Mouse (Mus musculus) heart, adult 10 weeks (tissue): ENCODE measurements around the gene Slc27a3. TPM values are rescaled to one million over a fixed set of nuclear protein-coding genes. Genes with fewer than 3 reads are reported as not detected.

Source experiments
- polyA plus RNA-seq: library from polyadenylated mRNA; stranded (reverse); fragments of 350-450 nt; fragmentation: Illumina TruSeq; extraction: RNeasy Lipid Tissue Mini Kit (QIAGEN cat#74804); gene quantifications from one replicate; pipeline ENCODE4 v1.2.3, GENCODE M21; 2014; ENCODE audit warnings: low read depth, low replicate concordance

The Slc27a3 gene
- polyA plus RNA-seq: 1.0 TPM

GRCm38 (mm10) chr3:90389511-90390490, at the start of gene Slc27a3:
Gene Slc27a3, minus strand, starts transcription at chr3:90389938.

GRCm38 (mm10) chr3:90433381-90434020, 43.8 kb upstream of the Slc27a3 start, which contains the start of gene Ints3:
Gene Ints3, minus strand, starts transcription at chr3:90433622.

Other genes with a start within 250 kb of the Slc27a3 start
- gene Rps27, start 176.3 kb downstream of the Slc27a3 start, polyA plus RNA-seq: 1,935 TPM
- gene Rab13, start 176.2 kb downstream of the Slc27a3 start, polyA plus RNA-seq: 6.8 TPM
- gene Jtb, start 158.3 kb downstream of the Slc27a3 start, polyA plus RNA-seq: 71.9 TPM
- gene Creb3l4, start 146.4 kb downstream of the Slc27a3 start, polyA plus RNA-seq: not detected
- gene Slc39a1, start 141.8 kb downstream of the Slc27a3 start, polyA plus RNA-seq: 60.2 TPM
- gene Crtc2, start 135.8 kb downstream of the Slc27a3 start, polyA plus RNA-seq: 19.2 TPM
- 33.2 TPM for gene Dennd4b, start 124.8 kb downstream of the Slc27a3 start, polyA plus RNA-seq
- gene Gatad2b, start 96.8 kb downstream of the Slc27a3 start, polyA plus RNA-seq: 14.3 TPM
- gene Ints3, start 43.7 kb upstream of the Slc27a3 start, polyA plus RNA-seq: 23.4 TPM
- 20.8 TPM for gene Npr1, start 75.9 kb upstream of the Slc27a3 start, polyA plus RNA-seq
- gene Ilf2, start 86.2 kb upstream of the Slc27a3 start, polyA plus RNA-seq: 34.3 TPM
- 79.2 TPM for gene Snapin, start 101.1 kb upstream of the Slc27a3 start, polyA plus RNA-seq
- 80.9 TPM for gene Chtop, start 119.6 kb upstream of the Slc27a3 start, polyA plus RNA-seq
- gene S100a1, start 124.5 kb upstream of the Slc27a3 start, polyA plus RNA-seq: 1,552 TPM
- gene S100a13, start 124.5 kb upstream of the Slc27a3 start, polyA plus RNA-seq: 64.2 TPM
- gene S100a14, start 136.9 kb upstream of the Slc27a3 start, polyA plus RNA-seq: not detected
- 78.9 TPM for gene S100a16, start 147.3 kb upstream of the Slc27a3 start, polyA plus RNA-seq
- not detected for gene S100a3, start 170.6 kb upstream of the Slc27a3 start, polyA plus RNA-seq
- gene S100a2, start 200.3 kb upstream of the Slc27a3 start, polyA plus RNA-seq: not detected
- gene Gm42674, start 212.0 kb upstream of the Slc27a3 start, polyA plus RNA-seq: not detected
- gene S100a4, start 213.8 kb upstream of the Slc27a3 start, polyA plus RNA-seq: 31.3 TPM
- not detected for gene S100a5, start 218.6 kb upstream of the Slc27a3 start, polyA plus RNA-seq
- 111 TPM for gene S100a6, start 222.9 kb upstream of the Slc27a3 start, polyA plus RNA-seq